Mouse (Mus musculus) cortical plate, adult 2 months (tissue): ENCODE results near the gene Rreb1. TPM values are rescaled to one million over a fixed set of nuclear protein-coding genes. Genes with fewer than 3 reads are reported as not detected.

Source experiments
- H3K27ac ChIP-seq: fragments of 200-500 bp; 2 replicates; pipeline ENCODE4 v1.5.1; 2012; ENCODE audit warnings: low read length, control low read depth, inconsistent platforms; ENCODE audit not compliant: insufficient read depth
- H3K4me1 ChIP-seq: fragments of 200-500 bp; 2 replicates; pipeline ENCODE4 v1.6.1; 2011; ENCODE audit warnings: low read length; ENCODE audit not compliant: control insufficient read depth, insufficient read depth
- H3K4me3 ChIP-seq: fragments of 200-500 bp; 2 replicates; pipeline ENCODE4 v1.5.1; 2011; ENCODE audit warnings: mild to moderate bottlenecking, low read length, control low read depth; ENCODE audit not compliant: insufficient read depth
- CTCF ChIP-seq: fragments of 200-500 bp; IDR thresholded peaks from 2 replicates; pipeline ENCODE4 v1.5.1; 2011; ENCODE audit warnings: mild to moderate bottlenecking, control low read depth, low read length; ENCODE audit not compliant: insufficient read depth; ENCODE audit errors: extremely low read depth
- POLR2A ChIP-seq: fragments of 200-500 bp; IDR thresholded peaks from 2 replicates; pipeline ENCODE4 v1.6.1; 2011; ENCODE audit warnings: mild to moderate bottlenecking, low read length, control low read depth; ENCODE audit not compliant: insufficient read depth; ENCODE audit errors: extremely low read depth
- polyA plus RNA-seq: library from polyadenylated mRNA; depleted of rRNA; stranded (reverse); fragments of >200 nt; gene quantifications from 2 replicates; pipeline ENCODE4 v1.2.3, GENCODE M21; 2012

Gene Rreb1
- polyA plus RNA-seq, 1 experiment, result 32.0 TPM

- no peak for TF ChIP-seq POLR2A
- peak; percentile 15; the same call in 1 of the 2 replicates for TF ChIP-seq CTCF
- Histone ChIP-seq H3K4me3 (no peak overlapping the region), H3K4me1 (no peaks in the 10 kb centered on the region; the same call in 1 of the 2 replicates), H3K27ac (no peak overlapping the region)
These were observed 192.8 kb downstream of the Rreb1 start for GRCm38 (mm10) chr13:37970887-37971530.

DNA sequence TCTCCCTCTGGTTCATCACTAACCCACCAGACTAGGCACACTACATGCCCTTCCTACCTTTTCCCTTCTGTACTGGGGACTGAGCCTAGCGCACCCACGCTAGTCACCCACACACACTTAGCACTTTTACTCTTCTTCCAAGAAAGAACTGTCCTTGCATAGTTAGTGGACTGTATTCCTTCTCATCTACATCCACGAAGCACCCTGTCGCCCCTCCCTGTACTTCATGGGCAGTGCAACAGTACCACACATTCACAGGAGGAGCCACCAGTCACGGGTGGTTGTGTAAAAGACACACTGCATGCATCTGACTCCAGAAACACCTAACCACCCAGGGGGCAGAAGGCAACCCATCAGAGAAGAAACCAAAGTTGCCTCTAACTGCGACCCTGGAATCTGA lies 195.8 kb downstream of the Rreb1 start:
- Histone ChIP-seq H3K4me3 (no peak overlapping the region), H3K4me1 (no peaks in the 10 kb centered on the region; the same call in 1 of the 2 replicates), H3K27ac (no peak overlapping the region)
- TF ChIP-seq POLR2A, result no peak
- no peak for TF ChIP-seq CTCF

- no peak overlapping the region for H3K27ac ChIP-seq
- no peak overlapping the region for H3K4me3 ChIP-seq
- TF ChIP-seq CTCF (no peak), POLR2A (no peak)
- no peaks in the 10 kb centered on the region for H3K4me1 ChIP-seq
These were observed 196.5 kb downstream of the Rreb1 start for GRCm38 (mm10) chr13:37974731-37975130.

DNA sequence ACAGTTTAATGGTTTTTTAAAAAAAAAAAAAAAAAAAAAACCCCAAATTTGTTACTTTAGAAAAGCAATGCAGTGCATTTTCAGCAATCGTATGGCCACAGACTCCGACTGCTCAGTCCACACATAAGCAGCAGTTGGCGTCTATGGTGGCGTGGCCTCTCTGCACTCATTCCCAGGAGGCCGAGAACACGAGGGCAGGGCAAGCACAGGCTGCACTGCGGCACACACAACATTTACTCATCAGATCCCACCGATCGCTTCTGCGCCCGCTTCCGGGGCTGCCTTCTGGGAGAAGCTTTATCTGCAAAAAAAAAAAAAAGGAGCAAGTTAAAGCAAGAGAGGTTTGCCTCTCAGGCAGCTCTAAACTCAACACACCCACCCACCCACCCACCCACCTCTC lies 201.3 kb downstream of the Rreb1 start:
- TF ChIP-seq POLR2A (no peak), CTCF (no peak)
- no peak overlapping the region for H3K4me3 ChIP-seq
- H3K4me1 ChIP-seq, result no peaks in the 10 kb centered on the region
- no peak overlapping the region for H3K27ac ChIP-seq

DNA sequence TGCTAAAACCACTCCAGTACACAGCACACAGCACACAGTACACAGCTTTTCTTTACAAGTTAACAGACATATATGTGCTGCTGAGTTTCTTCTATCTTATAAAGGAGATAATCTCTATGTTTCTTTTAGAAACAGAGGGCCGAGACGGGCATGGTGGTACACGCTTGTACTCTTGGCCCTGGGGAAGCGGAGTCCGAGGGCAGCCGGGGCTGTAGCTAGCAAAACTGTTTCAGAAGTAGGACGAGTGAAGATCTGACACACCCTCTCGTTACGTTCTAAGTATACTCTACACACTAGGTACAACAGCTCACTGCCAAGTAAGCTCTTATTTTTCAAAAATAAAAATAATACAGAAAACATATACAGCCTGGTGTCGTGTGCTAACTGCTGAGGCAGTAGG lies 202.1 kb downstream of the Rreb1 start:
- H3K27ac ChIP-seq, result no peak overlapping the region
- no peak overlapping the region for H3K4me3 ChIP-seq
- TF ChIP-seq CTCF (no peak), POLR2A (no peak)
- H3K4me1 ChIP-seq, result no peaks in the 10 kb centered on the region

DNA sequence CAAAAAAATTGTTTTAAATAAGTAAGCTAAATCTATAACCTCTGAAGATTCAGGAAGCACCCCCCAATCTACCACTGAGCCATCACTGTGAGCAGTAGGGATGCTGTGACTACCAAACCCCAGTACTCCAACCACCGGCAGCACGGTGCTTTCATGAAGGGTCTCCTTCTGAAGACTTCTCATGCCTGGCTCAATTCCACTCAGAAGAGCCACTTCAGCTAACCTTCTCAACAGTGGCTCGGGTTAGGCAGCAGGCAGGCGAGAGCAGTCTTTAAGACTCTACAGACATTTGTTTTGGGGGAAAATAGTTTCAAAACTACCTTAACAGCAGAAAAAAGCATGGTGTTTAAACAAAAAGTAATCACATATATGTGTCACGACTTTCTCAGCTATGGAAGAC lies 202.9 kb downstream of the Rreb1 start:
- no peak overlapping the region for H3K4me3 ChIP-seq
- no peak overlapping the region for H3K27ac ChIP-seq
- no peaks in the 10 kb centered on the region for H3K4me1 ChIP-seq
- TF ChIP-seq CTCF, result no peak
- no peak for TF ChIP-seq POLR2A

DNA sequence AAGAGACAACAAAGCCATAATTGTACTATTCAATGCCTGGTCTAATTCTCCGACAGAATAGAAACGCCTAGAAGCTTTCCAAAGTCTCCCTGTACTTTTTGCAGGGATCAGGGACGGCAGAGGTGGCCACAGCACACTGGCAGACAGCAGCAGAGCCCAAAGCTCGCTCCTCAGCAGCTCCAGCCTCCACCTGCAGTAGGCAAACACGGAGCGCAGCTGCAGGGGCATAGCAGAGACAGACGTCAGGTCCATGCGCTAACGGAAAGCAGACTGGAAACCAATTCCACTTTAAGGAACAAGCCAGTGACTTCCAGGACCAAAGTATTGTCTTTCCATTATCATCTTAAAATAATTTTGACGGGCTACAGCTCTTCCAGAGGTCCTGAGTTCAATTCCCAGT lies 208.0 kb downstream of the Rreb1 start:
- Histone ChIP-seq H3K4me1 (no peaks in the 10 kb centered on the region), H3K4me3 (no peak overlapping the region), H3K27ac (no peak overlapping the region)
- no peak for TF ChIP-seq POLR2A
- TF ChIP-seq CTCF, result no peak

DNA sequence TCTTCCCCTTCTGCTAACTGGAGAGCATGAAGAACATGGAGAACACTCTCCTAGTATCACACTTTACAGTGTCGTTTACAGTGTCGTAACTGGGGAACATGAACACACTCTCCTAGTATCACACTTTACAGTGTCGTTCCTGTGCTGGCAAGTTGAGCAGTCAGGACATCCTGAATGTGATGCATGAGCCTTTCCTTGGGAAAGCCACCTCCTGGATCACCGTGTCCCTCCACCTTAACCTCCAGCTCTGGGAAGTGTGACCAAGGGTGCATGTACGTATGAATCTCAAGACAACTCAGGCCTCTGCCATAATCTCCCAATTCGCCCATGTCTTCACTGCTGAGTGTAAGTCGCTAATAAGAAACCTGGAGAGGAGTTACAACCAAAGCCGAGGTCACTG lies 211.5 kb downstream of the Rreb1 start:
- H3K27ac ChIP-seq, result no peak overlapping the region
- H3K4me3 ChIP-seq, result no peak overlapping the region
- TF ChIP-seq CTCF, result no peak
- TF ChIP-seq POLR2A, result no peak
- peaks cover 3% of the 10 kb centered on the region for H3K4me1 ChIP-seq

GRCm38 (mm10) chr13:37992638-37993371 lies 214.6 kb downstream of the Rreb1 start:
- TF ChIP-seq POLR2A (no peak), CTCF (no peak)
- no peak overlapping the region for H3K27ac ChIP-seq
- H3K4me1 ChIP-seq, result peaks cover 3% of the 10 kb centered on the region
- peak overlapping the region; percentile 73 for H3K4me3 ChIP-seq

DNA sequence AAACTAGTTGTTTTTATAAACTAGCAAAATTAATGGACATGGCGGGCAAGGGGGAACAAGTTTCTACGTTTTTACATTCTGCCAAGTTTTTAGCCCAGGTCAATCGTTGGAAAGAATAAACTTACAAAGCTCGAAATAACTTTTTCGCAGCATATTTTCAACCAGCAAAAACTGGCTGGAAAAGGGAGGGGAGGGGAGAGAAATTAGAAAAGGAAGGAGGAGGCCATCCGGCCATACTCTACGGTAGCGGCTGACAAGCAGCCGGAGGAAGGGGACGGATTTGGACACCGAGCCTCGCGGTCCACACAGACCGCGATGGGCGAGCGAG lies 215.1 kb downstream of the Rreb1 start:
- Histone ChIP-seq H3K4me3 (peak overlapping the region; percentile 73), H3K4me1 (peaks cover 3% of the 10 kb centered on the region), H3K27ac (no peak overlapping the region)
- TF ChIP-seq CTCF (no peak), POLR2A (no peak)
